Mouse (Mus musculus): ENCODE results near the gene Zzz3.

- TF ChIP-seq EP300 (IDR thresholded peaks at IDR 0.05; ENCODE audit: low read depth) (no peak), CTCF (IDR thresholded peaks at IDR 0.05; ENCODE audit: low read depth) (no peak)
Observed at GRCm38 (mm10) chr3:152444114-152444513, 48.8 kb downstream of the Zzz3 start.

All from heart, postnatal 0 days (tissue).